Mouse (Mus musculus): ENCODE data around the gene Slc9b2.

Slc9b2 gene

GRCm38 (mm10) chr3:135307411-135308259 lies at the start of gene Slc9b2:
Gene Slc9b2, plus strand, starts transcription at chr3:135307700.
- peak in 1 of 2 experiments; percentile 38 for DNase-seq (ENCODE audit: low spot score in 2 of 2)

DNA sequence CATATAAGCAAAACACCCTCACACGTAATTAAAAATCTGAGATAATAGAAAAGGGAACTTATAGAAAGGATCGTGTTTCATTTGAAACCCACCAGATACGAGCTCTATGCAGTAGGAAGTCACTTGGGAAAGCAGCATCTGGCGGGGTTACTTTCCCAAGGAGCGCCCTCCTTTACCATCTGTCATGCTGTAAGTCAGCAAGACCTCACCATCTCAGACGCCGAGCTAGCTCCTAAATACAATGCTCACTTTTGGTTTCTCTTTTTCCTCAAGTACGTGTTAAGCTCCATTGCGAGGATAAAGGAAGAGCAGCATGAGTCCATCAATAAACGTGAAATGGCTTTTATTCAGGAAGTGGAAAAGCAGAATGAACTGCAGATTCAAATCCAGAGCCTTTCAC lies 48.6 kb upstream of the Slc9b2 start:
- no peak for DNase-seq (ENCODE audit: low spot score in 2 of 2)

- no peak for DNase-seq (ENCODE audit: low spot score in 2 of 2)
Measured at GRCm38 (mm10) chr3:135260233-135260632, 47.3 kb upstream of the Slc9b2 start.

DNA sequence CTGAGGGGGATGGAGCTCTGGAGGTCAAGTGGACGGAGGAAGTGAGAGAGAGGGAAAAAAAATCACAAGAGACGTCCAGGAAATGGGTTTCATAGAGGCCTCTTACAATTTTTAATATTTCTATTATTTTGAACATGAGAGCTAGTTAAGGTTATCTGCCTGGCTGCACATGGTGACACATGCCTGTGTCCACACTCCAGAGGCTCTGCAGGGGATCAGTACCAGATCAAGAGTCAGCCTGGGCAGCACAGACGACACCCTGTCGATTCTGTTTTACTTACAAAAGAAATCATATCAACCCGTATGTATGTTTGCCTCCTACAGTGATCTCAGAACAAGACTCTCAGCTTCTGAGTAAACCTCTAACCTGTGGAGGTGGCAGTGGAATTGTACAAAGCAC lies 38.9 kb upstream of the Slc9b2 start:
- no peak for DNase-seq (ENCODE audit: low spot score in 2 of 2)

- no peak for DNase-seq (ENCODE audit: low spot score in 2 of 2)
Measured at GRCm38 (mm10) chr3:135269391-135269990, 38.0 kb upstream of the Slc9b2 start.

- no peak for DNase-seq (ENCODE audit: low spot score in 2 of 2)
Measured at GRCm38 (mm10) chr3:135272627-135273026, 34.9 kb upstream of the Slc9b2 start.

- DNase-seq (ENCODE audit: low spot score in 2 of 2), result no peak
Measured at GRCm38 (mm10) chr3:135273047-135273446, 34.5 kb upstream of the Slc9b2 start.

GRCm38 (mm10) chr3:135280160-135280559 lies 27.3 kb upstream of the Slc9b2 start:
- no peak for DNase-seq (ENCODE audit: low spot score in 2 of 2)

- peak; percentile 75 to 80 for DNase-seq (ENCODE audit: low spot score in 2 of 2)
Measured at GRCm38 (mm10) chr3:135280669-135281415, 26.7 kb upstream of the Slc9b2 start, which contains the start of gene Bdh2. Gene Bdh2, plus strand, starts transcription at chr3:135281221.

DNA sequence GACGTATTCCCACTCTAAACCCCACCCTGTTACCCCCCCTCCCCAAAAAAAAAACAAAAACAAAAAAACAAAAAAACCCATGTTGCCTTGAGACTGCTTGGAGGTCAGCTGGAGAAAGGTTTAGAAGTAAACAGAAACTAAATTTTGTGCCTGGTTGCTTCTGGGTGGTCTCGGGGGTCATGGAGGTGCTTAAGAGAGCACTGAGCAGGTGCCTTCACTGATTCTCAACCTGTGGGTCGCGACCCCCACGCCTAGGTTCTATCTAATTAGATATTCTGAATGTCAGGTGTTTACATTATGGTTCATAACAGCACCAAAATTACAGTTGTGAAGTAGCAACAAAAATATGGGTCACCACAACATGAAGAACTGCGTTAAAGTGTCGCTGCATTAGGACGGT lies 25.8 kb upstream of the Slc9b2 start:
- DNase-seq (ENCODE audit: low spot score in 2 of 2), result no peak

DNA sequence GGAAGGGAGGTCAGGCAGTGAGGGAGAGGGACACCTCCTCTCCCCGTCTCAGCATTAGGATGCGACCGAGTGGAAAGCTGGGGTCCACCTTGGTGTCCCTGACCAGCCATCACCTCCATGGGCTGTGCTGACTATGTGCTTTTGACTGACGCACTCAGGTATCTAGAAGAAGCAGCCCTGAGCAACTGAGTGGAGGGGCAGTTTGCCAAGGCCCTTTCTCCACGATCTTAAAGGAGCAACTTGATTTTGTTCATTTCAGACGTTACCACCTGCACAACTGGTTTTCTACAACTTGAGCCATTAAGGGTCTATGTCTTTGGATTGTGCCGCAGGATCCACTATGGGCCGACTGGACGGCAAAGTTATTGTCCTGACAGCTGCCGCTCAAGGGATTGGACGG lies 22.2 kb upstream of the Slc9b2 start:
- DNase-seq (ENCODE audit: low spot score in 2 of 2), result no peak

DNA sequence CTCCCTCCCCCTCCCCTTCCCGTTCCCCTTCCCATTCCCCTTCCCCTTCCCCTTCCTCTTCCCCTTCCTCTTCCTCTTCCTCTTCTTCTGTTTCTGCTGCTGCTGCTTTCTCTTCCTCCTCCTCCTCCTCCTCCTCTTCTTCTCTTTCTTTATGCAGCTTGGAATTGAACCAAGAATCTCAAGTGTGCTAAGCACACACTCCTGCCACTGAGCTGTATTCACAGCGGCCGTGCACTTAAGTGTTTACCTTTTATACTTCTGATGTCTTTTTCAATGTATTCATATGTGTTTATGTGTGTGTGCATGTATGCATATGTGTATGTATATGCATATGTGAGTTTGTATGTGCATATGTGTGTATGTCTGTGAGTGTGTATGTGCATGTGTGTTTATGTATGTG lies 21.7 kb upstream of the Slc9b2 start:
- no peak for DNase-seq (ENCODE audit: low spot score in 2 of 2)

DNA sequence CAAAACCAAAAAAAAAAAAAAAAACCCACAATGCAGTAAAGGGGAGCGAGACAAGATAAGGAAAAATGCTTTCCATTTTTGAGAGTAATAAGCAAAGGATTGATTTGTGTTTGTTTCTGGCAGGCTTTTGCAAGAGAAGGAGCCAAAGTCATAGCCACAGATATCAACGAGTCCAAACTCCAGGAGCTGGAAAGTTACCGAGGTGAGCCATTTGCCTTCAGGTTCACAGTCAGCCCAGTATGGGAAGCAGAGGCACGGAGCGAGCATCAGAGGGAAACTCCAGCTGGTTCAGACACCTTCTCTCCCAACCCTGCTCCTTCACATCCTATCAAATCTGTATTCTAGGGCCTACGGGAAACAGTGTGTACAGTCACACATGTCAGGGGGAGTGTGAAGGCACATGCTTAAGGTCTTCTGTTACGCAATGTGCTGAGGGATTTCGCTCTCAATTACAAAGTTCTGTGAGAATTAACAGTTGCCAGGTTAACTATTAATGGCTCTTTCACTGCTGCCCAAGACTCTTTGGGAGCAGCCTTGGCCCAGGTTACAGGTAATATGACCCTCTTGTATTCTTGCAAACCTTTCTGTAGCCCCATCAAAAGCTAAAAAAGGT lies 19.3 kb upstream of the Slc9b2 start:
- DNase-seq (ENCODE audit: low spot score in 2 of 2), result no peak

- no peak for DNase-seq (ENCODE audit: low spot score in 2 of 2)
Measured at GRCm38 (mm10) chr3:135289148-135289547, 18.4 kb upstream of the Slc9b2 start.

- peak; percentile 30 to 39 for DNase-seq (ENCODE audit: low spot score in 2 of 2)
Measured at GRCm38 (mm10) chr3:135290249-135290894, 17.1 kb upstream of the Slc9b2 start.

- peak; percentile 14 to 28 for DNase-seq (ENCODE audit: low spot score in 2 of 2)
Measured at GRCm38 (mm10) chr3:135293703-135294102, 13.8 kb upstream of the Slc9b2 start.

DNA sequence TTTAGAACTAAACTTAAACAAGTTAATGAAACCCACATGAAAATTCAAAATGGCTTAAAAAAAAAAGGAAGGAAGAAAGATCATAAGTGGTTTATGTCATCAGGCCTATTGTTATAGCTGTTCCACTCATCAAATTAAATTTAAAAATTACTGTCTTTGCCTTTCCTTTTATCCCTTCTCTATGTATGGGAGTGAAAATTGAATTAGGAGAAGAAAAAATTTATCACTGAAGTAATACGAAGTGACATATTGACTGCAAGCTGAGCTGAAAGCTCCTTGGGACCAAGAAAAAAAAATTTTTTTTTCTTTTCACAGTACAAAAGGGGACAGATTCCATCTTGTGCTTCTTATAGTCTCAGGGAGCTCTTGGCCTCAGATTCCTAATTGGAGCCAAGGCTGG lies 11.9 kb upstream of the Slc9b2 start:
- DNase-seq (ENCODE audit: low spot score in 2 of 2), result no peak

GRCm38 (mm10) chr3:135298560-135298959 lies 8.9 kb upstream of the Slc9b2 start:
- DNase-seq (ENCODE audit: low spot score in 2 of 2), result peak; percentile 49 to 54

GRCm38 (mm10) chr3:135300081-135300480 lies 7.4 kb upstream of the Slc9b2 start:
- no peak for DNase-seq (ENCODE audit: low spot score in 2 of 2)

DNA sequence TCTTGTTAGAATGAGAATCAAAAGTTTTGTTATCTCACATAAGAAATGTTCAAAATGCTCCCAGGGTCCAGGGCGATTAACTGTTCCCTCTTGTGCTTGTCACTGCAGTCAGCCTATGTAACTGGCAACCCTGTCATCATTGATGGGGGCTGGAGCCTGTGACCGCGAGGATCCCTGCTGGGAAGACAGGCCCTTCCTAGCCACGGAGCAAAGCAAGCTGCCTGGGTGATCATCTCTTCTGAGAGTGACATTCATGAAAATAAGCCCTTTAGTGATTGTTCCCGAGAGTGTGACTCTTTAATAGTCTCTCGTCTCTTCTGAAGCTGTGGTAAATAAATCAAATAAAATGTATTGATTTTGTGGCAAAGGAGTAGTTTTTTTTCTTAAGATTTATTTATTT lies 3.4 kb upstream of the Slc9b2 start:
- DNase-seq (ENCODE audit: low spot score in 2 of 2), result no peak

DNA sequence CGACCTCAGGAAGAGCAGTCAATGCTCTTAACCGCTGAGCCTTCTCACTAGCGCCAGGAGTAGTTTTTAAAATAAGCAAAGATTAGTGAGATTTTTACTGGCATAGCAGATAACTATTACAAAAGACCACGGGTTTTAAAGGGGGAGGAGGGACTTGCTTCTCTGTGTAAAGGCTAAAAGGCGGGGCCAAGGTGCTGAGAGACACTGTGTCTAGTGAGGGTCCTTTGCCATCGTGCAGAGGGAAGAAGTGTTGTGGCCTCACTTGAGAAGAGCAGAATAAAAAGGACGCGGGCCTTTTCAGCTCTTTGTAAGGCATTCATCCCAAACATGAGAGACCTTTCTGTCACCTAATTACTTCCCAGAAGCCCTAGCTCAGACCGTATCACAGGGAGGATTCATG lies 2.9 kb upstream of the Slc9b2 start:
- no peak for DNase-seq (ENCODE audit: low spot score in 2 of 2)

Measured in urinary bladder, postnatal 36 days (tissue).